Mouse (Mus musculus): ENCODE data around the gene Anln. TPM values are rescaled to one million over a fixed set of nuclear protein-coding genes. Genes with fewer than 3 reads are reported as not detected.
A peak's percentile ranks its signal among the peaks of the same experiment; 100 is the strongest.
"Not testable (repeated sequence)": the region's sequence is repeated elsewhere in the genome, so short reads cannot be mapped to it uniquely, and the experiment has no call there.

The Anln gene
- polyA plus RNA-seq, 1 experiment from 2014 or later = 26.9 TPM

GRCm38 (mm10) chr9:22353465-22353864 is 35.5 kb downstream of the Anln start:
- no peak for ATAC-seq (ENCODE audit: low FRiP score, low read depth)
- Histone ChIP-seq H3K9me3 (no peaks in the 10 kb centered on the region), H3K4me2 (replicated peaks) (no peak overlapping the region), H3K4me1 (no peaks in the 10 kb centered on the region), H3K9ac (no peak overlapping the region), H3K27ac (no peak overlapping the region), H3K36me3 (peaks cover 32% of the 10 kb centered on the region), H3K27me3 (replicated peaks) (no peaks in the 10 kb centered on the region), H3K4me3 (no peak overlapping the region)
- 89% methylated on average over 5 of the region's 5 CpGs for WGBS

- Histone ChIP-seq H3K4me1 (no peaks in the 10 kb centered on the region), H3K27ac (no peak overlapping the region), H3K36me3 (peaks cover 45% of the 10 kb centered on the region), H3K9me3 (no peaks in the 10 kb centered on the region), H3K4me3 (no peak overlapping the region), H3K4me2 (replicated peaks) (no peak overlapping the region), H3K9ac (no peak overlapping the region), H3K27me3 (replicated peaks) (no peaks in the 10 kb centered on the region)
- 90% methylated on average over 1 of the region's 1 CpGs for WGBS
- ATAC-seq (ENCODE audit: low FRiP score, low read depth) = no peak
Measured at GRCm38 (mm10) chr9:22340331-22340730, 48.7 kb downstream of the Anln start.

- WGBS = 99% methylated on average over 2 of the region's 2 CpGs
- no peak overlapping the region for H3K9ac ChIP-seq
- no peaks in the 10 kb centered on the region for H3K9me3 ChIP-seq
- H3K4me2 ChIP-seq (replicated peaks) = no peak overlapping the region
- no peaks in the 10 kb centered on the region for H3K27me3 ChIP-seq (replicated peaks)
- H3K4me3 ChIP-seq = no peak overlapping the region
- ATAC-seq (ENCODE audit: low FRiP score, low read depth) = no peak
- H3K36me3 ChIP-seq = peaks cover 57% of the 10 kb centered on the region
- H3K27ac ChIP-seq = no peak overlapping the region
- H3K4me1 ChIP-seq = no peaks in the 10 kb centered on the region
Measured at GRCm38 (mm10) chr9:22337217-22337616, 51.8 kb downstream of the Anln start.

DNA sequence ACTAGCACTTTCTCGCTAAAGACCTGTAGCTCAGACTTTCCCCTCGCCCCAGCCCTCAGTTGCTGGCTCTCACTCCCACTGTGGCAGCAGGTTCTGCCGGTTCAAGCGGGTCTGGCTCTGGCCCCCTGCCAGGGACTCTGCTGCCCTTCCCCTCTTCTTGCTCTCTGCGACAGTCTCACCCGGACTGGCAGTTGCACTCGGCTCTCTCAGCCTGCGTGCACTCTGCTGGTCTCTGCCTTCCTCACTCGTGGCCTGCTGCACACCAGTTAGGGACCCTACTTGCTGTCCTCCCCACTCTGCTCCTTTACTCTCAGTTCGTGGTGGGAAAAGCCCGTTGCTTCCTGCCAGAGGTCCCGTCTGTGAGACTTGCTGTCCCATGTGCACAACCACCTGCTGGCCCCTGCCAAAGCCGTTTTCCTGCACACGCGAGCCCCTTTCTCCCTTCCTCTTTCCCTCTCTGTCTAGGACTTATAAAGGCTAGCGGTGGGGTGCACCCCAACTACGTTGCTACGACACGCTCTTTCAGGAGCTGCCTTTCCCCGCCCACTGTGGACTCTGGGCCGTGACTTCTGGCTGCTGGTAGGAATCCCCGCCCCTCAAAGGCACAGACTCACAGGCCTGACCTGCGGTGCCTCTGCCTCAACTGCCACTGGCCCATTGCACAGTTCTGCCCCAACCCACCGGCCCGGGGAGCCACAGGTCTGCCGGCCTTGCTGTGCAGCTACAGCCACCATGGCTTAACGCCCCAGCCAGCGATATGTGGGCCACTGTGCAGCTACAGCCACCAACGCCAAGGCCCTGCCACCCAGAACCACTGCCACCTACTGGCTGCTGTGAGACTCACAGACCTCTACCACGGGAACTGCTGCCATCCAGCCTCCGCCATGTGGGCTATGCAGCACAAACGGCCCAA is 61.3 kb downstream of the Anln start:
- Histone ChIP-seq H3K36me3 (peaks cover 8% of the 10 kb centered on the region), H3K4me3 (peak overlapping the region; percentile 47), H3K4me1 (peaks cover 10% of the 10 kb centered on the region), H3K9me3 (no peaks in the 10 kb centered on the region), H3K4me2 (replicated peaks) (peak overlapping the region; percentile 79), H3K27me3 (replicated peaks) (no peaks in the 10 kb centered on the region), H3K9ac (peak overlapping the region; percentile 57), H3K27ac (no peak overlapping the region)
- WGBS = under 1% methylated on average over 32 of the region's 32 CpGs
- peak; percentile 97 for ATAC-seq (ENCODE audit: low FRiP score, low read depth)

- WGBS = 14% methylated on average over 9 of the region's 9 CpGs
- Histone ChIP-seq H3K9ac (peak overlapping the region; percentile 57; the same call in 1 of the 2 replicates), H3K36me3 (peaks cover 4% of the 10 kb centered on the region), H3K4me2 (replicated peaks) (peak overlapping the region; percentile 79), H3K4me1 (peaks cover 10% of the 10 kb centered on the region), H3K27ac (no peak overlapping the region), H3K9me3 (no peaks in the 10 kb centered on the region), H3K27me3 (replicated peaks) (no peaks in the 10 kb centered on the region), H3K4me3 (peak overlapping the region; percentile 47)
- ATAC-seq (ENCODE audit: low FRiP score, low read depth) = no peak
Measured at GRCm38 (mm10) chr9:22327099-22327474, 61.9 kb downstream of the Anln start.

- 97% methylated on average over 1 of the region's 1 CpGs for WGBS
- no peaks in the 10 kb centered on the region for H3K27me3 ChIP-seq (replicated peaks)
- no peak for ATAC-seq (ENCODE audit: low FRiP score, low read depth)
- H3K9me3 ChIP-seq = no peaks in the 10 kb centered on the region
- H3K36me3 ChIP-seq = no peaks in the 10 kb centered on the region
- H3K4me2 ChIP-seq (replicated peaks) = no peak overlapping the region
- H3K9ac ChIP-seq = no peak overlapping the region
- no peak overlapping the region for H3K27ac ChIP-seq
- H3K4me1 ChIP-seq = peaks cover 10% of the 10 kb centered on the region
- H3K4me3 ChIP-seq = no peak overlapping the region
Measured at GRCm38 (mm10) chr9:22324579-22324978, 64.4 kb downstream of the Anln start.

GRCm38 (mm10) chr9:22322381-22323211 is 66.4 kb downstream of the Anln start:
- WGBS = 81% methylated on average over 8 of the region's 8 CpGs
- H3K4me1 ChIP-seq = peaks cover 8% of the 10 kb centered on the region
- no peak overlapping the region for H3K4me3 ChIP-seq
- H3K36me3 ChIP-seq = no peaks in the 10 kb centered on the region
- H3K9ac ChIP-seq = no peak overlapping the region
- no peak for ATAC-seq (ENCODE audit: low FRiP score, low read depth)
- no peak overlapping the region for H3K4me2 ChIP-seq (replicated peaks)
- no peaks in the 10 kb centered on the region for H3K27me3 ChIP-seq (replicated peaks)
- peaks cover 13% of the 10 kb centered on the region; the same call in 1 of the 2 replicates for H3K9me3 ChIP-seq
- H3K27ac ChIP-seq = no peak overlapping the region

GRCm38 (mm10) chr9:22319109-22319508 is 69.9 kb downstream of the Anln start:
- peaks cover 20% of the 10 kb centered on the region; the same call in 1 of the 2 replicates for H3K9me3 ChIP-seq
- no peaks in the 10 kb centered on the region for H3K4me1 ChIP-seq
- ATAC-seq (ENCODE audit: low FRiP score, low read depth) = no peak
- no peak overlapping the region for H3K27ac ChIP-seq
- no peaks in the 10 kb centered on the region for H3K27me3 ChIP-seq (replicated peaks)
- no peak overlapping the region for H3K4me2 ChIP-seq (replicated peaks)
- no peak overlapping the region for H3K9ac ChIP-seq
- 92% methylated on average over 1 of the region's 1 CpGs for WGBS
- H3K4me3 ChIP-seq = no peak overlapping the region
- H3K36me3 ChIP-seq = no peaks in the 10 kb centered on the region

- not testable (repeated sequence) for H3K27ac ChIP-seq; H3K36me3 ChIP-seq; ATAC-seq (ENCODE audit: low FRiP score, low read depth); H3K9ac ChIP-seq; H3K27me3 ChIP-seq (replicated peaks); H3K4me1 ChIP-seq; H3K4me2 ChIP-seq (replicated peaks); H3K4me3 ChIP-seq
- peaks cover 27% of the 10 kb centered on the region for H3K9me3 ChIP-seq
- WGBS = 70% methylated on average over 5 of the region's 5 CpGs
Measured at GRCm38 (mm10) chr9:22316047-22316446, 72.9 kb downstream of the Anln start.

GRCm38 (mm10) chr9:22314066-22314465 is 74.9 kb downstream of the Anln start:
- no peaks in the 10 kb centered on the region for H3K27me3 ChIP-seq (replicated peaks)
- H3K36me3 ChIP-seq = no peaks in the 10 kb centered on the region
- H3K9me3 ChIP-seq = peaks cover 27% of the 10 kb centered on the region
- H3K4me3 ChIP-seq = no peak overlapping the region
- no peak overlapping the region for H3K4me2 ChIP-seq (replicated peaks)
- no peaks in the 10 kb centered on the region for H3K4me1 ChIP-seq
- WGBS = 90% methylated on average over 3 of the region's 3 CpGs
- H3K27ac ChIP-seq = no peak overlapping the region
- ATAC-seq (ENCODE audit: low FRiP score, low read depth) = no peak
- H3K9ac ChIP-seq = no peak overlapping the region

GRCm38 (mm10) chr9:22313218-22313617 is 75.8 kb downstream of the Anln start:
- Histone ChIP-seq H3K36me3 (no peaks in the 10 kb centered on the region), H3K9ac (no peak overlapping the region), H3K4me3 (no peak overlapping the region), H3K4me2 (replicated peaks) (no peak overlapping the region), H3K27ac (no peak overlapping the region), H3K4me1 (no peaks in the 10 kb centered on the region), H3K27me3 (replicated peaks) (no peaks in the 10 kb centered on the region), H3K9me3 (peaks cover 20% of the 10 kb centered on the region)
- ATAC-seq (ENCODE audit: low FRiP score, low read depth) = no peak
- 90% methylated on average over 5 of the region's 5 CpGs for WGBS

- ATAC-seq (ENCODE audit: low FRiP score, low read depth) = no peak
- H3K36me3 ChIP-seq = peaks cover 7% of the 10 kb centered on the region
- peaks cover 7% of the 10 kb centered on the region; the same call in 1 of the 2 replicates for H3K9me3 ChIP-seq
- no peak overlapping the region for H3K27ac ChIP-seq
- no peak overlapping the region for H3K4me2 ChIP-seq (replicated peaks)
- peaks cover 10% of the 10 kb centered on the region for H3K4me1 ChIP-seq
- H3K9ac ChIP-seq = no peak overlapping the region
- H3K4me3 ChIP-seq = no peak overlapping the region
- H3K27me3 ChIP-seq (replicated peaks) = no peaks in the 10 kb centered on the region
- 93% methylated on average over 5 of the region's 5 CpGs for WGBS
Measured at GRCm38 (mm10) chr9:22309651-22310050, 79.3 kb downstream of the Anln start.

Data from neural tube, embryonic 12.5 days (tissue).